Mouse (Mus musculus): ENCODE measurements around the gene Ufl1.
"Not testable (repeated sequence)": the region's sequence is repeated elsewhere in the genome, so short reads cannot be mapped to it uniquely, and the experiment has no call there.

The Ufl1 gene

GRCm38 (mm10) chr4:25281671-25282038, at the start of gene Ufl1:
Ufl1 (minus strand) TSS chr4:25281821.
- DNase-seq (ENCODE audit: low spot score): peak; percentile 85

- no peak for DNase-seq (ENCODE audit: low spot score)
Observed at GRCm38 (mm10) chr4:25325684-25326220, 44.1 kb upstream of the Ufl1 start.

GRCm38 (mm10) chr4:25322631-25323178, 41.1 kb upstream of the Ufl1 start:
- DNase-seq (ENCODE audit: low spot score): no peak

GRCm38 (mm10) chr4:25313767-25314166, 32.1 kb upstream of the Ufl1 start:
- no peak for DNase-seq (ENCODE audit: low spot score)

GRCm38 (mm10) chr4:25285002-25285401, 3.4 kb upstream of the Ufl1 start:
- DNase-seq (ENCODE audit: low spot score): not testable (repeated sequence)

GRCm38 (mm10) chr4:25280938-25281670, 517 bp downstream of the Ufl1 start:
- no peak for DNase-seq (ENCODE audit: low spot score)

GRCm38 (mm10) chr4:25272861-25273627, 8.6 kb downstream of the Ufl1 start:
- DNase-seq (ENCODE audit: low spot score): no peak

GRCm38 (mm10) chr4:25271926-25272325, 9.7 kb downstream of the Ufl1 start:
- no peak for DNase-seq (ENCODE audit: low spot score)

GRCm38 (mm10) chr4:25267144-25267543, 14.5 kb downstream of the Ufl1 start:
- no peak for DNase-seq (ENCODE audit: low spot score)

- DNase-seq (ENCODE audit: low spot score): peak; percentile 23
Observed at GRCm38 (mm10) chr4:25257822-25258398, 23.7 kb downstream of the Ufl1 start.

- no peak for DNase-seq (ENCODE audit: low spot score)
Observed at GRCm38 (mm10) chr4:25242776-25243175, 38.8 kb downstream of the Ufl1 start, which contains the start of gene Fhl5. Fhl5 (minus strand) TSS chr4:25242876.

GRCm38 (mm10) chr4:25235663-25236062, 46.0 kb downstream of the Ufl1 start:
- DNase-seq (ENCODE audit: low spot score): not testable (repeated sequence)

GRCm38 (mm10) chr4:25233767-25234166, 47.9 kb downstream of the Ufl1 start:
- not testable (repeated sequence) for DNase-seq (ENCODE audit: low spot score)

- DNase-seq (ENCODE audit: low spot score): no peak
Observed at GRCm38 (mm10) chr4:25232546-25232945, 49.1 kb downstream of the Ufl1 start.

GRCm38 (mm10) chr4:25227527-25227926, 54.1 kb downstream of the Ufl1 start:
- DNase-seq (ENCODE audit: low spot score): no peak

GRCm38 (mm10) chr4:25221927-25222326, 59.7 kb downstream of the Ufl1 start:
- no peak for DNase-seq (ENCODE audit: low spot score)

GRCm38 (mm10) chr4:25213451-25213850, 68.2 kb downstream of the Ufl1 start:
- no peak for DNase-seq (ENCODE audit: low spot score)

- no peak for DNase-seq (ENCODE audit: low spot score)
Observed at GRCm38 (mm10) chr4:25206166-25206565, 75.5 kb downstream of the Ufl1 start.

Measured in c-Kit-positive CD71-positive TER-119-positive erythroid progenitor cells, embryonic 14.5 days (primary cell).